Mouse (Mus musculus): ENCODE results near the gene Pnmal2.

Pnmal2 gene

DNA sequence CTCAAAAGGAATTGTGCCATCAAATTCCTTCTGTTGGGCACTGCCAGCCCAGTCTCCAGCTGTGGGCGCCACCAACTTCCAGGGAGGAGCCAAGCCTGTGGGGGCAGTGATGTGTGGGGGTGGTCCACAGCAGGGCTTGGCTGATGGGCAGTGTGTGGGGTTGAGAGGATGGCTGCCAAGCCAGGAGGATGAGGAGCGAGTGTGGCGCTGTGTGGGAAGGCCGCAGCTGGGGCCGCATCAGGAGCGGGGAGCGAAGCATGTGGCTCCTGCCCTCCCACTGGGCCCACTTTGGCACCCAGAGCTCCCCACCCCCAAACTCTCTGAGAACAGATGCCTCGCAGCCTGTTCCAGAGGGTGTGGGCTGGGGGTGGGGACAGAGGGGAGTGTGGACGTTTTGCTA, 26.5 kb upstream of the Pnmal2 start:
- no peak for DNase-seq

DNA sequence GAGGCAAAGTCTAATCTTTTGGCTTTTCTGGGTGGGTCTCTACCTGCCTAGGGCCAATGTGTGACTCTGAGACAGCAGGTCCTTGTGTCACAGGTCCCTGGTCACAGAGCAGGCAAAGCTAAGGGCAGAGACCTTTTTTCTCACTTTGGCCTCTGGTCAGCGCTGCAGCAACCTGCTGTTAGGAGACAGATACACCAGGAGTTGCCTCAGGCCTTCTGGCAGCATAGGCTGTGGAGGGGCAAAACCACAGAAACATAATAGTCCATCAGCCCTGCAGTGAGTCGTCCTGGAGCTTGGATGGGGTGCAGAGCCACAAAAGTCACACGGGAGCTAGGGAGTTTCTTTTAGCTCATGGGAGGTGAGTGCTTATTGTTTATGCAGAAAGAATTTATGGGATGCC, 25.8 kb upstream of the Pnmal2 start:
- DNase-seq: no peak

- no peak for DNase-seq
These were observed 24.9 kb upstream of the Pnmal2 start for GRCm38 (mm10) chr7:16919395-16920149.

GRCm38 (mm10) chr7:16920150-16920579, 24.3 kb upstream of the Pnmal2 start:
- no peak for DNase-seq

DNA sequence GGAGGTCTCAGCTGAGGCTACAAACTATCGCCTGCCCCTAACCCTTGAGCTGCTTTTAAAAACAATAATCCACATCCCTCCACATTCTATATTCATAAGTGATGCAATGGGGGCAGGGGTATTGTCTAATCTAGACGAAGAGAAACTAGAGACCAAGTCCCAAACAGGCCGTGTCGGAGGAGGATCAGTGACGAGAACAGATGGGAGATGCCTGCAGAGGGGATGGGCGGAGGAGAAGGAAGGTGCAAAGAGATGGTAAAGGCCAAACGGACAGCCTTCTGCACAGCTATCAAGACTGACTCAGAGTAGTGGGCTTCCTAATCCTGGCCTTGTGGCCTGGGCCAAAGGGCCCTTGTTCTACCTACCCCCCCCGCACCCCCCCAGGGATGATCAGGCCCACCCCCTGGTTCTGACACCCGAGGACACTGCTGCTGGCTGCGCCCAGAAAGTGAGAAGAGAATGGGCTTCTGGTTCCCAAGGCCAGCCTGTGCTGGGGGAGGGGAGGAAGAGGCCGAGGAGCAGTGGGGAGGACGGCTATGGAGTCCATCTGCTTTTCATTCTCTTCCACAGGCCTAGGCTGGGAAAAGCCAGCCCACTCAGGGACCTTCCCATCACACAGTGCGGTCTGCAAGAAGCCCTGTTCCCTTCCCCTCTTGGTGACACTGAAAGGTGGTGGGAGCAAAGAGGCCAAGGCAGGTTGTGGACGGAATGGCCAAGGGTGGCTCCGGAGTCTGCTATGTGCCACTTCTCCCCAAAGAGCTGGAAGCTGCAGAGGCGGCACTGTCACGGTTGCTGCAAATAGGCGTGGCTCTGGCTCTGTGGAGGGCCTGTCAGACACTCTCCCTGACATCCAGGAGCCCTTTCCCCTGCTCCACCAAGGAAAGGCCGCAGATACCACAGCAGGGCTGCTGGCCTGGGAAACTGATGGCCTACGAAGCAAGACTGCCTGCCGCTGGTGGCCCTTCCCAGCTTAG, 23.4 kb upstream of the Pnmal2 start:
- DNase-seq: no peak

DNA sequence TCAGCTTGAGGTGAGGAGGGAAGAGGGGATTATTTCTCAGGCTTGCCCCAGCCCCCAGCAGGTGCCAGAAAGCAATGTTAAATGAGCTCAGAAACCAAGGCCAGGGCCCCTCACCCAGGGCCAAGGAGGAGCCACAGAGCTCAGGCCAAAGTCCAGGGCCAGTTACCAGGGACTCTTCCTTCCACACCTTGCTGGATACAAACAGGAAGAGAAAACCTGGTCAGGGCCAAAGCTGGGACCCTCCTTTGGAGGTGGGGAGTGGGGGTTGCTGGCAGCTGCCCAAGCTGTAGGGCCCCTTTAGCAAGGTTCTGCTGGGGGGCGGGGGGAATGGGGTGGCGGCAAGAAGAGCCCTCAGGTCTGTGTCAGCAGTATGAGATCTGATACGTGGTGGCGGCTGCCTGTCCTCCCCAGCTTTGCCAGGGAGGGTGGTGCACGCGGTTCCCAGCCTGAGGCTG, 22.6 kb upstream of the Pnmal2 start:
- DNase-seq: no peak

- no peak for DNase-seq
These were observed 22.0 kb upstream of the Pnmal2 start for GRCm38 (mm10) chr7:16922360-16922973.

- peak; percentile 34 to 37 for DNase-seq
These were observed 21.0 kb upstream of the Pnmal2 start for GRCm38 (mm10) chr7:16923283-16924036.

DNA sequence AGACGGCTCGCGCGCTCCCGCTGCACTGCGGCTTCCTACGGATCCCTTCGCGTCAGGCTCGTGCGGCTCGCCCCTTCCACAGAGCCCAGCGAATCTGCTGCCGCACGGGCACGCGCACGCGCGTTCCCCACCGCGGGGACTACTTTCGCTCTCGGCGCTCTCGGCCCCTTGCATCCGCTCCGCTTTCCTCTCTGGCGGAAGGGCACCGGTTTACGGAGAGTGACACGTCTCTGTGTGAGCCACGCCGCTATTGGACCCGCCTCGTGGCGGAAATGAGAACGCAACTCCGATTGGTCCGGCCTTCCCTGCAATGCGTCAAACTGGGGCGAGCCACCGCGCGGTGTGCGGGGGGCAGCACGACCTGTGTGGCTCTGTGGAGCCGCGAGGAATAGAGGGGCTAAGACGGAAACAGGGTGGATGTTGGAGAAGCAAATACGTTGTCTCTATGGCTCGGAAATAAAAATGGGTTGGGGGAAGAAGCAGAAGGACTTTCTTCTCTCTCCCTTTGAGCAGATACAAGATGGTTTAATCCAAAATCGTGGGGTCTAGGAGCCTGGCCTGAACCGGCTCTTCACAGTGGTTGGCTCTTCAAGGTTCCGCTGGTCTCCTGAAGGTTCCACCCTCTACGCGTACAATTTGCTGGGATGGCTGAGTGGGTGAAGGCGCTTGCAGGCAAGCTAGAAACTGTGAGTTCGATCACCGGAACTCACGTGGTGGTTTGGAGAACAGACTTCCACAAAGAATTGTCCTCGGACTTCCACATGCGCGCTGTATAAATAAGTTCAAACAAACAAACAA, 20.2 kb upstream of the Pnmal2 start, which contains the start of gene Calm3:
Gene Calm3, minus strand, starts transcription at position 78 of the 798 bp plus-strand sequence.
- peak; percentile 98 to 99 for DNase-seq

- DNase-seq: no peak
These were observed 16.1 kb upstream of the Pnmal2 start for GRCm38 (mm10) chr7:16928341-16928740.

GRCm38 (mm10) chr7:16930850-16931249, 13.6 kb upstream of the Pnmal2 start:
- DNase-seq: peak in 1 of 2 experiments; percentile 68

- DNase-seq: peak; percentile 41 to 78
These were observed 12.4 kb upstream of the Pnmal2 start for GRCm38 (mm10) chr7:16931968-16932627.

DNA sequence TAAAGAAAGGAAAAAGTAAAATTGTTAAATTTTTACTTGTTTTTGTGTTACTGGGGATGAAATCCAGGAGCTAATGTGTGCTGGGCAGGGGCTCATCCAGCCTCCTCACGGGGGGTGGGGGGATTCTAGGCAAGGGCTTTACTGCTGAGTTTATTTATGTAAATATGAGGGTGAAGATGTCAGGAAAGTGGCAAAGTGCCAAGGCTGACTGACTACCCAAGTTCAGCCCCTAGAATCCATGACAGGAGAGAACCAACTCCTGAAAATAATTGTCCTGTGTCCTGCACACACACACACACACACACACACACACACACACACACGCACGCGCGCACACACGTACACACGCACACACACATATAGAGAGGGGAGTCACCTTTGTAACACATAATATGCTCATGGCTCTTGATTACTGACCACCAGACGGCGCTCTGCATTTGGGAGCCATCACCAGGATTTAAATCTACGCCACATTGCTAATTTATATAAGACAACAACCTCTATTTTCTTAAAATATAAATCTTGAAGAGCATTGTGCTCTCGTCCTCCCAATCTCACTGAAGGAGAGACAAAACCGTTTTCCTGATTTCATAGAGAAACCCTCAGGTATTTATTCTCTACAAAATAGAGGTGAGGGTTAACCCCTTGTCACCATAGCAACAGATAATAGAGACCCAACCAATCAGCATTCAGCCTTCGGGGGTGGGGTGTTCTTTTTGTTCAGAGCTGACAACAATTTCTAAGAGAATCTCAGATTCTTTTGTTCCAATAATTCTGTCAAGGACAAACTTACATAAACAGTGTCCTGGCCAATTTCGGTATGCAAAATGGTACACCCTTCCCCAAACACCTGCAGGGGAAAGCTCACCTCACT, 11.5 kb upstream of the Pnmal2 start:
- DNase-seq: peak in 1 of 2 experiments; percentile 57

GRCm38 (mm10) chr7:16937312-16937711, 7.2 kb upstream of the Pnmal2 start:
- DNase-seq: no peak

GRCm38 (mm10) chr7:16938117-16938791, 6.2 kb upstream of the Pnmal2 start:
- no peak for DNase-seq

DNA sequence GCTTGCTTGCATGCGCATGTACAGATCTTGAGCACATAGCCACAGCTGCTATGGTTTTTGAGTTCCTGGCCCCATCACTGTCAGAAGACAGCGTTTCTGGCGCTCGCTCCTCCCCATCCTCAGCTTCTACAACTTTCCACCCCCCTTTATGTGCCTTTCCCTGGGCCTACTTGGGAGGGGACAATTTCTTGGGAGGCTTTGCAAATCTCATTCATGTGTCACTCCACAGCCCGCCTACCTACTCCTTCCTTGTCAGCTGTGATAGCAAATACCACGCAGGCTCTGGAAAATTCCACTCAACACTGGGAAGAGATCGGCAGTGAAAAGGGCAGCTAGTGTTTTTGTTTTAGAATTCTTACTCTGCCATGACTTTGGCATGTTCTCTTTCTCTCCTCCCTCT, 4.2 kb upstream of the Pnmal2 start:
- DNase-seq: no peak

DNA sequence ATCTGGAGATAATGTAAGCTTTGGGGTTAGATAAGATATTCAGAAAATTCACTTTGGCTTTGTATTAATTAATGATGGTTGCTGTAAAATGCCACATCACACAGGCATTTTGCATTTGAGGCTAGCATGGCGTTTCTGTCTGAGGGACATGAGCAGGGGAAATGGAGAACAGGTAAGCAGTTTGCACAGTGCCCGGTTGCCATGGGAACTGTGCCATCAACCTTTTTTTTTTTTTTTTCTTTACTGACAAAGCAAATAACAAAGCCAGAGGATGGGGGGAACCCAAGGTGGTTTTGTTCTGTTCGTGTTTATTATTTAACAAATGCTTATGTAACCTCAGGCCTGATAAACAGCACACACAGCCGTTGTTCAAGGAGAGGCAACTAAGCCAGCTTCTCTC, 1.6 kb upstream of the Pnmal2 start:
- DNase-seq: no peak

GRCm38 (mm10) chr7:16944808-16945315, 380 bp downstream of the Pnmal2 start:
- DNase-seq: peak in 1 of 2 experiments; percentile 13

DNA sequence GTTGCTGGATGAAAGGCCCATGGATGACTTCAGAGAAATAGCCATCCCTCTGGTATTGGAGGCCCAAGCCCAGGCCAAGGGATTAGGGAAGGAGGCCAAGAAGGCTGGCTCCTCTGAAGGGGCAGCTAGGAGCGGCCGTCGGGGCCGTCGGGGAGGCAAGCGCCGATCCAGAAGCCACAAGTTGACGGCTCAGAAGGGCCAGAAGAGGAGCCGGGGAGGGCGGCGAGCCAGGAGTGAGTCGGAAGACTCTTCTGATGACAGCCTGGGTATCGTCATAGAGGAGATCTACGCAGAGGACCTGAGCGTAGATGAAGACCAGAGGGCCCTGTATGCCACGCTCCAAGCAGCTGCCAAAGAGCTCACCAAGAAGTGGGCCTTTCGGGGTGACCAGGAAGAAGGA, 937 bp downstream of the Pnmal2 start:
- DNase-seq: no peak
